Mouse (Mus musculus): ENCODE measurements around the gene Phactr3.

GRCm38 (mm10) chr2:178117946-178118345 lies 829 bp upstream of the Phactr3 start:
- TF ChIP-seq EP300 (IDR thresholded peaks at IDR 0.05; ENCODE audit: insufficient read depth, low read depth, low read length) (no peak), CTCF (IDR thresholded peaks at IDR 0.05; ENCODE audit: low read depth, low read length) (peak; percentile 64)

Measured in ES-Bruce4 (cell line).